In genomic region chr7:45567780-45568516, GRCm38 (mm10) we compare ENCODE assay signal across 8 mouse cellular contexts. TPM values are rescaled to one million over a fixed set of nuclear protein-coding genes. Genes with fewer than 3 reads are reported as not detected.
DNase-seq lines count a peak whose midpoint lies in the region; ATAC-seq and TF ChIP-seq lines count a peak whose summit lies in the region.

No protein-coding gene starts in this region.

- peak; percentile 18 for TF ChIP-seq CTCF in lung, postnatal 0 days (IDR thresholded peaks at IDR 0.05)

- H3K9me3 ChIP-seq in hindbrain, embryonic 11.5 days (ENCODE audit: control insufficient read depth, low read length), result no peaks in the 10 kb centered on the region
- no peaks in the 10 kb centered on the region for H3K9me3 ChIP-seq in lung, postnatal 0 days (ENCODE audit: low read length)

- no peak overlapping the region for H3K27ac ChIP-seq in hindbrain, embryonic 11.5 days (ENCODE audit: low read depth, low read length)
- peak overlapping the region; percentile 94 for H3K27ac ChIP-seq in lung, postnatal 0 days (ENCODE audit: low read length)

- H3K4me1 ChIP-seq in hindbrain, embryonic 11.5 days (replicated peaks; ENCODE audit: control insufficient read depth, insufficient read depth, low read length), result no peaks in the 10 kb centered on the region
- H3K4me1 ChIP-seq in lung, postnatal 0 days (ENCODE audit: insufficient read depth, low read depth, low read length), result peaks cover 14% of the 10 kb centered on the region

- peak overlapping the region; percentile 37 for H3K4me3 ChIP-seq in hindbrain, embryonic 11.5 days (ENCODE audit: low read depth, low read length)
- peak overlapping the region; percentile 30 for H3K4me3 ChIP-seq in lung, postnatal 0 days (ENCODE audit: low read depth, low read length)

- under 1% methylated on average over 24 of the region's 24 CpGs for WGBS in hindbrain, embryonic 11.5 days
- 3% methylated on average over 24 of the region's 24 CpGs for WGBS in lung, postnatal 0 days

- H3K9ac ChIP-seq in hindbrain, embryonic 11.5 days (ENCODE audit: low read depth, low read length), result peak overlapping the region; percentile 29; the same call in 1 of the 2 replicates
- H3K9ac ChIP-seq in lung, postnatal 0 days (replicated peaks; ENCODE audit: low read depth), result peak overlapping the region; percentile 32; the same call in 1 of the 2 replicates

- TF ChIP-seq EP300 in lung, postnatal 0 days (IDR thresholded peaks at IDR 0.05), result peak; percentile 78

- ATAC-seq in hindbrain, embryonic 11.5 days (ENCODE audit: low FRiP score), result peak; percentile 91
- peak; percentile 96 for ATAC-seq in lung, postnatal 0 days

- H3K36me3 ChIP-seq in hindbrain, embryonic 11.5 days (ENCODE audit: control insufficient read depth, insufficient read depth, low read length), result no peaks in the 10 kb centered on the region
- H3K36me3 ChIP-seq in lung, postnatal 0 days (ENCODE audit: insufficient read depth, low read length), result no peaks in the 10 kb centered on the region

- peak; percentile 99 for DNase-seq in R1 (ENCODE audit: low read depth, low spot score)
- DNase-seq in cerebellum, postnatal 14 days, result peak; percentile 92
- DNase-seq in frontal cortex, postnatal 10 days (ENCODE audit: low spot score in 2 of 2), result peak; percentile 79 to 83
- DNase-seq in hindbrain, embryonic 11.5 days (ENCODE audit: low spot score), result peak; percentile 87
- DNase-seq in layer of hippocampus, postnatal 10 days (ENCODE audit: low spot score in 2 of 2), result peak; percentile 74 to 83
- DNase-seq in lung, postnatal 0 days (ENCODE audit: low spot score), result peak; percentile 98
- peak; percentile 70 for DNase-seq in ovary, postnatal 10 days (ENCODE audit: low spot score)
- DNase-seq in thymus, postnatal 10 days (ENCODE audit: low spot score in 2 of 2), result peak; percentile 88 to 89

- peak overlapping the region; percentile 65 for H3K4me2 ChIP-seq in hindbrain, embryonic 11.5 days (replicated peaks; ENCODE audit: low read depth, low read length)
- H3K4me2 ChIP-seq in lung, postnatal 0 days (replicated peaks; ENCODE audit: low read depth, low read length), result peak overlapping the region; percentile 62

- no peaks in the 10 kb centered on the region for H3K27me3 ChIP-seq in hindbrain, embryonic 11.5 days (ENCODE audit: control insufficient read depth, insufficient read depth, low read length)
- no peaks in the 10 kb centered on the region for H3K27me3 ChIP-seq in lung, postnatal 0 days (replicated peaks; ENCODE audit: insufficient read depth, low read length)

RNA-seq across cellular contexts. Expression of gene Bcat2, which starts 2.0 kb away (rescaled TPM):
- polyA plus RNA-seq in hindbrain, embryonic 11.5 days (2014; fragmentation: Nextera tagmentation; extraction: Ambion mirVana), result 26.6 and 31.4 TPM in 2 replicates
- total RNA-seq in layer of hippocampus, postnatal 10 days (2021), result 10 to 100 TPM; 20.8 to 22.9 TPM
- polyA plus RNA-seq in lung, postnatal 0 days (2015; fragmentation: Nextera tagmentation; extraction: Ambion mirVana), result 29.4 and 39.8 TPM in 2 replicates

RNA-seq across cellular contexts. Expression of gene Hsd17b14, which starts 13.3 kb away (rescaled TPM):
- 0.45 and 0.46 TPM in 2 replicates for polyA plus RNA-seq in hindbrain, embryonic 11.5 days (2014; fragmentation: Nextera tagmentation; extraction: Ambion mirVana)
- not detected for total RNA-seq in layer of hippocampus, postnatal 10 days (2021)
- 0.95 and 1.4 TPM in 2 replicates for polyA plus RNA-seq in lung, postnatal 0 days (2015; fragmentation: Nextera tagmentation; extraction: Ambion mirVana)

RNA-seq across cellular contexts. Expression of gene Plekha4, which starts 41.8 kb away (rescaled TPM):
- 2.1 and 2.3 TPM in 2 replicates for polyA plus RNA-seq in hindbrain, embryonic 11.5 days (2014; fragmentation: Nextera tagmentation; extraction: Ambion mirVana)
- total RNA-seq in layer of hippocampus, postnatal 10 days (2021), result under 1 TPM; 0.80 to 0.94 TPM
- polyA plus RNA-seq in lung, postnatal 0 days (2015; fragmentation: Nextera tagmentation; extraction: Ambion mirVana), result 2.0 and 2.1 TPM in 2 replicates

RNA-seq across cellular contexts. Expression of gene Ppp1r15a, which starts 41.9 kb away (rescaled TPM):
- 15.1 and 15.7 TPM in 2 replicates for polyA plus RNA-seq in hindbrain, embryonic 11.5 days (2014; fragmentation: Nextera tagmentation; extraction: Ambion mirVana)
- 10 to 100 TPM; 23.6 to 29.3 TPM for total RNA-seq in layer of hippocampus, postnatal 10 days (2021)
- 36.6 and 39.1 TPM in 2 replicates for polyA plus RNA-seq in lung, postnatal 0 days (2015; fragmentation: Nextera tagmentation; extraction: Ambion mirVana)

RNA-seq across cellular contexts. Expression of gene Fgf21, which starts 47.3 kb away (rescaled TPM):
- not detected in 2 replicates for polyA plus RNA-seq in hindbrain, embryonic 11.5 days (2014; fragmentation: Nextera tagmentation; extraction: Ambion mirVana)
- total RNA-seq in layer of hippocampus, postnatal 10 days (2021), result not detected
- polyA plus RNA-seq in lung, postnatal 0 days (2015; fragmentation: Nextera tagmentation; extraction: Ambion mirVana), result not detected in 2 replicates
